Mouse (Mus musculus) kidney, postnatal 14 days (tissue): Measurements from ENCODE around the gene Fstl4.
A peak's percentile ranks its signal among the peaks of the same experiment; 100 is the strongest.

Experiments used
- DNase-seq: peaks from one replicate; pipeline ENCODE4 v3.0.0; 2022; ENCODE audit warnings: mixed read lengths

Fstl4 gene

DNA sequence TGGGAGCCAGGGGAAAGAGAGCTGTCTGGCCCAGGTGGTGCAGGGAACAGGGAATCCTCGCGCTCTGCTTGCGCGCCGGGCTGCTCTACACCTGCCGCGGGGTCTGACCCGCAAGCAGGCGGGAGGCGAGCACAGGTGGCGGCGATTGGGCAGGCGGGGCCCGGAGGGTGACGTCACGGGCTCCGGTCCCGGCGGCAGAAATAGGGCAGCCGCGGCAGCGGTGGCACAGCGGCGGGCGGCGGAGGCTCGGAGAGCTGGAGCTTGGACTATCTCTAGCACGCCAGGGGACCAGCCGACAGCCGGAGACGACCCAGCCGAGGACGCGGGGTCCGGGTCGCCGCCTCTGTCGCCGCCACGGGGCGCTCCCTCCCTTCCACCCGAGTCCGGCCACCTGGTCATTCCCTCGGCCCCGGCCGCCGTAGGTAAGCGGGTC, at the start of gene Fstl4:
TSS of gene Fstl4 (plus strand) at position 174 of the 433 bp plus-strand sequence.
- DNase-seq, result peak; percentile 44

DNA sequence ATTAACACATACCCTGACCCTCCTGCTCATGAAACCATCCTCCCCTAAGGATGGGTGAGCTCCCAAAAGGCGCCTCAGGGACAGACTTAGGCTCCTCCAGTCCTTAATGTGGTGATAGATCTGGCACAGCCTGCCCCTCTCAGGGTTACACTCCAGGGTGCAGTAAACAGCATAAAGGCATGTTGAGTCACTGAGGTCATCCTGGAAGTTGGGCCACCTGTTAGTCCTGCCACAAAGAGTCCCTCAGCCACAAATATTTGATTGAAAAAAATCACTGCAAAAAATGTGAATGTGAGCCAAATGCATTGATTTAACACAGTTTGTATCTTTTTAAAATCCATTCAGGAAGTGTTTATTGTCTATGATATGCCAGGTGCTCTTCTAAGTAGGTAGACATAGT, 45.9 kb upstream of the Fstl4 start:
- DNase-seq, result no peak

DNA sequence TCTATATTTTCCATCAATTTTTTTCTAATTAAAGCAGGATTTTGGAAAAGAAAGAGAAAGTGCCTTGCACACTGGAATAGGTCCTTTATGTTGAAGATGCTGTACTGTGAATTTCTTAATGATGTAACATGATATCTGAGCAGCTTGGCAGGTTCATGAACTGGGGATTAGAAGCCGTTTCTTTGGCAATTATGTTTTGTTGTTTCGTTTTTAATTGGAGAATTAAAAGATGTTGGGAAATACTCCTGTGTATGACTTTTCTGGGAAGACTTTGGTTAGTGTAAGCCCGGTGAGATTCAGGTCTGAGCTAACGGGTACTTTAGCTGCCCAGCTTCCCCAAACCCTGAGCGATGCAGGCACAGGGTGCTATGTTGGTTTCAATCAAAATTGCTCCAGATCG, 43.3 kb upstream of the Fstl4 start:
- DNase-seq, result no peak

DNA sequence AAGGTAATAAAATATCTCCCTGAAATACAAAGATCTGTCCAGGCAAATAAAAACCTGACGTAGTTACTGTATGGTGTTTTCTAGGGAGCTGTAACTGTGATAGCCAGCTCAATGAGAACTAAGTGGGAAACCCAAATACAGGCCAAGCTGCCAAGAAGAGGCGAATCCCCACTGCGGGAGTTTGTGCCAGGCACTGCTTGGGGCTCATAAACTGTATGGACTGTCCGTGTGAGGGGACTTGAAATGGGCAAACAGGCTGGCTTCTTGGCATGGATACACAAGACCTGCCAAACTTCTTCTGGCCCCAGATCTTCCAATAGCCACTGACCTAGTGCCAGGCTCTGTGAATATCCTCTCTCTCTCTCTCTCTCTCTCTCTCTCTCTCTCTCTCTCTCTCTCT, 41.7 kb upstream of the Fstl4 start:
- DNase-seq, result no peak

DNA sequence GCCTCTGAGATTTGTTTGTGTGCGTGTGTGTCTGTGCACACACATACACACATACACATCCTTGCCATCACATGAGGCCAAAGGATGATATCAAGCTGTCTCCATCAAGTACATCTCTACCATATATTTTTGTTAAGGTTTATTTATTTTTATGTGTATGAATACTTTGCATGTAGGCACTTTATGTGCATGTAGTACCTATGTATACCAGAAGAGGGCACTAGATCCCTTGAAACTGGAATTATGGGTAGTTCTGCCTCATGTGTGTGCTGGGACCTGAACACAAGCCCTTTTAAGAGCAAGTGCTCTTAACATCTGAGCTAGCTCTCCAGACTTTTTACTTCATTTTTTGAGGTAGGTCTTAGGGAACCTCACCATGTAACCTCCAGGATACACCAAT, 38.4 kb upstream of the Fstl4 start:
- DNase-seq, result no peak

DNA sequence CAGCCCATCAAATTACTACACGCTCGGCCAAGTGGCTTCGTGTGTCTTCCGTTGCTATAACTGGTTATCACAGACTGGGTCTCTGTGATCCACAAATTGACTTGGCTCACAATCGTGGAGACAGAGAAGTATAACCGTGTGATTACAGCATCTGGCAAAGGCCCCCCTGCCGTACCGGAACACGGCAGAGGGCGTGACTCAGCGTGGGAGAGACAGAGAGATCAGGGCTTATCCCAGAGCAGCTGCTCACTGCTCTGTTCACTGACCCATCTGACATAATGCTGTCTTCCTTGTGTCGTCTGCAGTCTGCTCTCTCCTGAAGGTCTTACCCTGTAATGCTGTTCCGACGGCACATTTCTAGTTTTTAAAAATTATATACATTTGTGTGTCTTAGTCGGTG, 36.0 kb upstream of the Fstl4 start:
- DNase-seq, result no peak

DNA sequence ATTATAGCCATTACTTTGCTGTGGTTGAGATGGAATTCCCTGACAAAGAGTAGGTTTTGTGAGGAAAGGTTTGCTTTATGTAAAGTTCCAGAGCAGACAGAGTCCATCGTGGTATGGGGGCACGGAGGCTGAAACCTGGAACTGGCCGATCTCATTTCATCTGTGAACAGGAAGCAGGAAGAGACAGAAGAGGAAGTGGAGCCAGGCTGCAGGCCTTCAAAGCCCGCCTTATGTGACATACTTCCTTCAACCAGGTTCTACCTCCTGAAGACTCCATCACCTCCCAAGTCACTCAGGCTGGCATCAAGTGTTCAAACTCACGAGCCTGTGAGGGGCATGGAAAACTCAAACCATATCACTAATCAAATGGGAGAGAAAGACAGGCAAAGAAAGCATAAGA, 34.5 kb upstream of the Fstl4 start:
- no peak for DNase-seq

DNA sequence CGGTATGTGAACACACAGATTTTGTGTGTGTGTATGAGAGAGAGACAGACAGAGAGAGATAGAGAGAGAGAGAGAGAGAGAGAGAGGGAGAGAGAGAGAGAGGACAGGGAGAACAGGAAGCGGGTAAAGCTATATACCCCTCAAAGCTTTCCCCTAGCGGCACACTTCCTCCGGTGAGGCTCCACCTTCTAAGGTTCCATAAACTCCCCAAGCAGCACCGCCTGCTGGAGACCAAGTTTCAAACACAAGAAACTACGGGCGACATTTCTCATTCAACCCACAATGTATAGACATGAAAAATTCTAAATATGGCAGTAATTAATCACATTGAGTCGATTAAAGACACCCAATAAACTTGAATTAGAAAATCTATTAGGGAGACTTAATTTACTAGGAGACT, 32.5 kb upstream of the Fstl4 start:
- no peak for DNase-seq

DNA sequence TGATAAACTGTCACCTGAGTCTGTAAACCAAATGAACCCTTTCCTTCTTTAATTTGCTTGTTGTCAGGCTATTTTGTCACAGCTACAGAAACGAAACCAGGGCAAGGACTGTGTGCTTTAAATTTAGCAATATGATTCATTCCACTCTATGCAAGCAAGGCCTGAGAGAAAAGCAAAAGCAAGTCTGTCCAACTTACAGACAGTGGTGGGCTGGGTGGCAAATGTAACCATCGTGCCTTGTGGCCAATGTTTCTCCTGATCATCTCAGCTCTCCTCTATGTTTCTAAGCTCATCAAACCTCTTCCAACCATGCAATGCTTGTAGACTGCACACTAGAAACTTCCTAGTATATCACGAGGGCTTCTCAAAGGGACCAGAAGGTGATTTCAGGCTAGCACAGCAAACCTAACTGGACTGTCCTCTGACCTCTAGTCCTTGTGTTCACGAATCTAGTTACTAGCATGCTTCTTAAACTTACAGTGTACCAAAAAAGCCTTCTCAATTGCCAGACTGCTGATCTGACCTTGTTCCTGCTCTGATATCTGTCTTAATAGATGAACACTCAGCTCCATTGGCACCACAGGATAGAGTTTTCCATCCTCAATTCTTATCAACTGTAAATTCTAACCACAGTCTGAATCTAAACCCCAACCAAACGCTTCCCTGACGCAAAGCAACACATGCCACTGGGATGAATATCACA, 29.8 kb upstream of the Fstl4 start:
- no peak for DNase-seq

DNA sequence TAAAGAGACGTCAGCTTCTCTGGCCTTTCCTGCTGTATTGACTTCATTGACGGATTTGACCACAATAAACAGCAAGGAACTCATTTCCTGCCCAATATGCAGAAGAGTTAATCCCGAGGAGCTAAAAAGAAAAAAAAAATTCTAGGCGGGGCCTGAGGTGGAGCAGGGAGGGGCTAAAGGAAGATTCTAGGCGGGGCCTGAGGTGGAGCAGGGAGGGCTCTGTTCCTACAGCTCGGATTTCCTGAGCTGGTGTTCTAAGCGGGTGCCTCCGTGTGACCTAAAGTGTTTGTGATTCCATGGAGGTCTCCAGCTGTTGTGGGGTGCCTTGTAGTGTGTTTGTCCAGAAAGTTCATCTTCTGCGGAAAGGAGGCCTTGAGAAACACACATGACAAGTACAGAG, 25.2 kb upstream of the Fstl4 start:
- DNase-seq, result no peak

DNA sequence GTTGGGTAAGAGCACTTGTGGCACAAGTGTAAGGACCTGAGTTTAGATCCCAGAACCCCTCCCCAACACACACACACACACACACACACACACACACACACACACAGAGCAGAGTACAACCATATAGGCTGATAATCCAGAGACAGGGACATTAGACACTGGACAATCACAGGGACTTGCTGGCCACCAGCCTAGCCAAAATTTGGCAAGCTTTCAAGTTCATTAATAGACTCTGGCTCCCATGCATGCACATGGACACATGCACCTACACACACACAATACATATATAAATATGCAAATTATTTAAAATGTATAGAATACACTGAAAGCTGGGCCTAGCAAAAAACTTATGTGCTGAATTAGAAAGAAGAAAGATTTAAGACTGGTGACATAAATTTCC, 24.0 kb upstream of the Fstl4 start:
- DNase-seq, result no peak

DNA sequence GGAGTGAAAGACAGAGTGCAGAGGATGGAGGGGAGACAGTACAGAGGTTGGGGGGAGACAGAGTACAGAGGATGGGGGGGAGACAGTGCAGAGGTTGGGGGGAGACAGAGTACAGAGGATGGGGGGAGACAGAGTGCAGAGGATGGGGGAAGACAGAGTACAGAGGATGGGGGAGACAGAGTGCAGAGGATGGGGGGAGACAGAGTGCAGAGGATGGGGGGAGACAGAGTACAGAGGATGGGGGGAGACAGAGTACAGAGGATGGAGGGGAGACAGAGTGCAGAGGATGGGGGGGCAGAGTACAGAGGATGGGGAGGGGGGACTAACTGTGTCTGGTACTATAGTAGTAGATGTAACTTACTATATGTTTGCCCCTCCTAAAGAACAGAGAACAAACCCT, 20.5 kb upstream of the Fstl4 start:
- DNase-seq, result no peak

DNA sequence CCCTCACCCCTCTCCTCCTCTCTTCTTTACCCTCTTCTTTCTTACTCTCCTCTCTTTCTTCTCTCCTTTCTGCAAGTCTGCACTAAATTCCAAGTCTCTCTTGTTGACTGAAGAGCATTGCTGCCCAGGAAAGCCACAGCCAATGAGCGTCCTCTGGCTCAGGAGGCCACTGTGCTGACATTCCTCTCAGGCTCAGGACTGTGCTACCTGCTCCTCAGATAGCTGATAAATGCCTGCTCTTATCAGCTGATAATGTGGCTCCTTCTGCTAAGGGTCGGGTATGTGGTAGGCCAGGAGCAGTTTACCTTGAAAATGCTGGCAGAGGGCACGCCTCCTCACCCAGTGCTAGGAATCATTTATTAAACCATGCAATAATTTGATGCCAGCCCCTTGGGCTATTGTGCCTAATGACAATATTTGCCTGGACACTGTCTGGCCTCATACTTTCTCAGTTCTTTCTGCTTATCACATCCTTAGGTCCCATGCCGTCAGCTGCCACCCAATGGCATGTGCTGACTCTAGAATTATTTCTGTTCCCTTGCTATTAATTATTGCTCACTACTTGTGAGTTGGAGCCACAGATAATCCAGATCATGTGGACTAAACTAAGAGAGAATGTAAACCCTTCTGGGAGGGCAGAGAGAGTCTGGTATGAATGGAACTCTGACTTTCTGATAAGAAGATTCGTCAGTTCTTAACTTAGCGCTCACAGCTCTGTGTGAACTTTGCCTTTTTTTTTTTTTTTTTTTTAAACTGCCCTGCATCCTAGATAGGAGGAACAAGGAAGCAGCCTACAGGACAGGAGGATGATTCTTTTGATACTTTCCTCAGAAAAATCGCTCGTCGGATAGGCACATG, 19.6 kb upstream of the Fstl4 start:
- DNase-seq, result no peak

DNA sequence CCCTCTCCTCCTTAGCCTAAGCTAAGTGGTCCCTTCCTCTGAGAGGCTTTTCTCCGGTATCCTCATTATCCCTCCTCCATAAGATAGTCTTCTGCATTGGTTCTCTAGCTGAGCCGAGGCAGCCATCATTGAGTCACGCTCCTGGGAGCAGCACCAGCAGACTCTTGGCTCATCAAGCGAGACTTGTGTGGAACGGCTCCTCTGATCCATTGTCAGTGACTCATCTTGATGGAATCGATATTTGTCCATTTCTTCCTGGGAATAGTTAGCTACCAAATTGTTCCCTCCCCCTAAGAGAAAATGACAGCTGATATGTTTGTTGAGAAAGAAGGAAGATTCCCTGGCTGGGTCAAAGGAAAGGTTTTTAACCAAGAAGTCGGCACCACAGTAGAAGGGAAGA, 17.2 kb upstream of the Fstl4 start:
- no peak for DNase-seq

DNA sequence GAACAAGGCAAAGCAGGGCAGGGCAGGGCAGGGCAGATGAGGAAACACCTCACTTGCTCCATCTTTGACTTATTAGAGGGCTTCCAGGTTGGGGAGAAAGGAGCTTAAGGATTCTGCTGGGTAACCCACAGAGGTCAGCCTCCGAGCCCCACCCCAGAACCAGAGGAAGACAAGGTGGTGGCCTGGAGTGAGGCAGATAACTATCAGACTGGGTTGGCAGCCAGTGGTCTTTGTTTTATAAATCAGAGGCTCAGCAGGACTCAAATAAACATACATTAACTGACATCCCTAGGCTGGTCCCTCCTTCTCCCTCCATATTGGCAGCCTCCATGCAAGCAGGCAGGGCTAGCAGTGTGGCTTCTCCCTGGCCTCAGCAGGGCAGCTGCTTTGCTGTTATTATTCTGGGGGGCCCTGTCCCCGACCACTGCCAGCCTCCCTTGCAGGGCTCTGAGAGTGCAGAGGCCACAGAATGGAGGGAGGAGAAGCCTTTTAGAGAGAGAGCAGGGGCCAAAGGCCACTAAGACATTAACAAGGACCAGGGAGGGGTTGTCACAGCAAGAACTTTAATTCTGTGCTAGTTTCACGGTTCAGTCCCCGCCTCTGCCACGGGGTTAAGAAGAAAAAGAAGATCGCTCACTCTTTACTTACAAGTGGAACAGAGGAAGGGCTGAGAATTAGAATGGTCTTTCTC, 16.5 kb upstream of the Fstl4 start:
- no peak for DNase-seq

DNA sequence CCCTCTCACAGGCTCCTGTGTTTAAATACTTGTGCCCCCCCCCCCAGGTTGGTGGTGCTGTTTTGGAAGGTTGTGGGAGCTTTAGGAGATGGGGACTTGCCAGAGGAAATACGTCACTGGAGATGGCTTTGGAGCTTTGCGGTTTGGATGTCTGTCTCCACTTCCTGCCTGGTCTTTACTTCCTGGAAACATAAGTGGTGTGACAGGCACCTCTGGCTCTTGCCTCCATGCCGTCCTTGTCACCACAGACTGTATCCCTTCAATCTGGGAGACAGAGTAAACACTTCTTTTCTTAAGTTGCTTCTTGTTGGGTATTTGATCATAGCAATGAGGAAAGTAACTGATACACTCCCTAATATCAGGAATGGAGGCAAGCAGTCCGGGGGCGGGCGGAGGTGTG, 14.4 kb upstream of the Fstl4 start:
- no peak for DNase-seq

DNA sequence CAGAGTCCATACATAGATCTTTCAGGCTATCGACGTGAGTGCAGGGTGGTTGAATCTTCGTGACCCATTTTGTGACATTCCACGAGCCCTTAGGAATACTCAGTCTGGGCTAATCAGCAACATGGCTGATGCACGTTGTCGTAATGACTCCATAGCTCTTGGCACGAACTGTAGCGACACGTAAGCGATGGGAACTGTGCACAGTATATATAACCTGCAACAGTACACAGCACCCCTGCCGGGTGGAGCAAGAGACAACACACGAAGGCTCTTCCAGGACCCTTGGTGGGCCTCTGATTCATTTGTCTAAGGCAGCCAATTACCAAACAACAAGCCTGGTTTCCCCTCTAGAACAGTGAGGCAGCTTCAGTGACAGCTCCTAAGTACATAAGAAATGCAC, 11.9 kb upstream of the Fstl4 start:
- no peak for DNase-seq

DNA sequence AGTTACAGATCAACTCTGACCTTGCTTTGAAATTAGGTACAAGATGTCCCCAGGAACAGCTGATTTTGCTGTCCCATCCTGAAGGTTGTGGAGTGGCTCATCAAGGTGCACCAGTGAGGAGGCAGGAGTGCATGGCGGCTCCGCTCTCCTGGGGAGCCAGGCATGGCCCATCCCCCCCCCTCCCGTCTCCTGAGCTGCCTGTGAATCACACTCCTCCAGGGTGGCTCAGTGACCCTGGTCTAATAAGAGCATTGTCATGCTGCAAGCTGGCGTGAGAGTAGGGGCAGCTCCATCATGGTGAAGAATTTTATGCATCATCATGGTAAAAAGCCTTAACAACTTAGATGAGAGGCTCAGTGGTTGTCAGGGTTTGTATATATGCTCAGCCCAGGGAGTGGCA, 11.2 kb upstream of the Fstl4 start:
- DNase-seq, result no peak

DNA sequence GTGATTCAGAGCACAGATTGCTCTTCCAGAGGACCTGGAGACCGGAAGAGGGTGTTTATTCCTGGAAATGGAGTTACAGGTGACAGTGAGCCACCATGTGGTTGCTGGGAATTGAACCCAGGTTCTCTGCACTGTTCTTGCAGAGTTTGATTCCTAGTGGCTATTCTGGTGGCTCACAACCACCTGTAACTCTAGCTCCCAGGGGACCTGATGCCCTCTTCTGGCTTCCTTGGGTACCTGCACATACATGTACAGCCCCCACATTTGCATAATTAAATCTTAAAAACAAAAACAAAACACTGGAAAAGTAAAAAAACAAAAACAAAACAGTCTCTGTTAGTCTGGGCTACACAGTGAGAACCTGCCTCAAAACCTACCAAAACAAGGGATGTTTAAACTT, 2.6 kb upstream of the Fstl4 start:
- DNase-seq, result no peak

DNA sequence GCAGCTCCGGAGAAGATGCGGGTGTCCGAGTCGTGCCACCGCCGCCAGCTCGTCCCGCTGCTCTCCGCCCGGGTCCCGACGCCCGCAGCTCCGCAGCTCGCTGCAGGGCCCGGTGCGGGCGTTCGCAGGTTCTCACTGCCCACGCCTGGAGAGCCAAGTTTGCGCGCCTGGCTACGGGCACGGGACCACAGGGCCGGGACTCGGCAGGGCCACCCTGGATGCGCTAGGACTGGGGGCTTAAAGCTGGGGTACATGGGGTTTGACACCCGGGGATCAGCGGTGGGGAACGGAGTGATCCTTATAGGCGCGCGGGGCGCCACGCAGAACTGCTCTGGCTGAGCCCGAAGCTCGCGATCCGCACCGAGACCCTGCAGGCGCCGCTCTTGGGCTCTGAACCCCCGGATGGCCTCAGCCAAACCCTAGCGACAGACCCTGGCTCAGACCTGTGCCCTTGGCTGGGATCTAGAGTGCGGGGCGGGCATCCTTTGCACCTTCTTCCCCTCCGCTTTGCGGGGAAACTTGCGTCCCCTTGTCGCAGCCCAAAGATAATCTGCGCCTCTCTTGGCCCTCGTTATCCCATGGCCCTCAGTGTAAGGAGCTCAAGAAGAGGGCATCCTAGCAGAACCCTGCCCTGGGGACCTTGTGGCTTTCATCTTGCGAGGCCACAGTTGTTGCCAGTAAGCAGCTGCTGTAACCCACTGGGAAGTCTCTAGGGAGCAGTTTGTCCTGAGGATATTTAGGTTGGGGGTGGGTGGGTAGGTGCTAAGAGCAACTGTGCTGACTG, 652 bp downstream of the Fstl4 start:
- DNase-seq, result no peak

DNA sequence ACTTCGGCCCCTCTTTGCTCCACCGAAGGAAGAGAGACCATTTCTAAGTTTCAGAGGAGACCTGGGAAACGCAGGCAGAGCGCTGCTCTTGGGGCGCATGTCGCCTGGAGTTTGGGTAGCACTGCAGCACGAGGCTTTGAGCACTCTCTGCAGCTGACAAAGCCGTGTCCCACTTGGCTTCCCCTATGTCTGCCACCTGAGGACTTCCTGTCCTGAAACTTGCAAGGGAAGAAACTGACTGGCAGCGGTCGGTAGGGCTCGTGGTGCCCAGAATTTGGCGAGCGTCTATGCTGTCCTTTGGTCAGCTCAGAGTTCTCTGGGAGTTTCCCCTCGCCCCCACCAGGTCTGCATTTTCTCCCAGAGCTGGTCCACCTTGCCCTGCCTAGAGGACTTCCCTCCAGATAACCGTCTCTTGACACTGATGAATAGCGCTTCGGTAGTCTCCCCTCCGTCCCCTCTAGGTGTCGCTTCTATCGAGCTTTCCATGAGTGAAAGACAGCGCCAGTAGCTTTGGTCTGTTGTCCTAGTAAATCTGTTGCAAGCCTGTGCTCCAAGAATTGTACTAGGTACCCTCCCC, 1.3 kb downstream of the Fstl4 start:
- peak; percentile 34 for DNase-seq

DNA sequence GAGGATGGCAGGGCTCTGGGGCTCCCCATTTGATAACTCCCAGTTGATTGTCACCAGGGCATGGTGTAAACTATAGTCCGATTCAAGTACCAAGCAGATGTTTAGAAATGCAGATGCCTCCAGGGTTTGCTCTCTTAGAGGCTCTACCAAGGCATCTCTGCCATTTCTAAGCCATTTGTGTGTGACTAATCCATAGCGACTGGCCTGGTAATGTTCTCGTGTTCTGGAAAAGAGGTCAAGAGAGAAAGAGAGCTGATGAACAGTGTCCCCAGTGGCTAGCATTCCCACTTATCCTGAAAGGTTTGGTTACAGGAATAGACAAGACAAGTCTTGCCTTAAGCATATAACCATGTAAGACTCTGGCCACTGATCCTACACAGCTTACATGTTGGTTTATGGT, 3.5 kb downstream of the Fstl4 start:
- DNase-seq, result no peak

DNA sequence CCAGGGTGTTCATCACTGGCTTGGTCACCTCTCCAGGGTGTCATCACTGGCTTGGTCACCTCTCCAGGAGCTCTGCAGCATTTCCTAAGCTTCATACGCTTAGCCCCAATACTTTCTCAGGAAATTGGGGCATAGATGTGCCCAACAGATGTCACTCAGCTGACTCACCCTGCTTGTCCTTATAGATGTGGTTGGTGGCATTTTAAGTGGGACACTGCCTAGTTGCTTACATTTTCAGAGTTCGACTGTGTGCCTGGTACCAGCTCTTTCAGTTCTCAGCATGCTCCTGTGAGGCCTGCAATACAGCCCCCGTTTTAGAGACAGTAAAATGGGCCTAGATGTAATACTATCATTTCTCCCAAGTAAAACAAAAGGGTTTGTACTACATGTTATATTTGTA, 8.6 kb downstream of the Fstl4 start:
- no peak for DNase-seq
